Mouse (Mus musculus): ENCODE data around the gene 1110017D15Rik. TPM values are rescaled to one million over a fixed set of nuclear protein-coding genes. Genes with fewer than 3 reads are reported as not detected.

1110017D15Rik gene
- polyA plus RNA-seq (2014; fragmentation: Nextera tagmentation; extraction: Ambion mirVana), result 6.3 and 6.4 TPM in 2 replicates

- H3K9ac ChIP-seq (replicated peaks; ENCODE audit: low read length), result no peak within 1 kb of the TSS
- no peak within 1 kb of the TSS for H3K4me3 ChIP-seq (ENCODE audit: low read depth, low read length)
- no peaks in the 10 kb centered on the region for H3K36me3 ChIP-seq (replicated peaks; ENCODE audit: control insufficient read depth, insufficient read depth, low read depth, low read length)
- ATAC-seq (replicated peaks; ENCODE audit: insufficient number of reproducible peaks, low FRiP score, low TSS enrichment, low read depth), result no peak
- H3K9me3 ChIP-seq (replicated peaks; ENCODE audit: control insufficient read depth, low read length), result no peaks in the 10 kb centered on the region
- WGBS, result 90% methylated on average over 2 of the region's 2 CpGs
- no peaks in the 10 kb centered on the region; the same call in 1 of the 2 replicates for H3K4me1 ChIP-seq (ENCODE audit: control insufficient read depth, insufficient read depth, low read length)
- H3K4me2 ChIP-seq (ENCODE audit: low read depth, low read length), result no peak within 1 kb of the TSS
- no peak for DNase-seq (ENCODE audit: low spot score)
- H3K27me3 ChIP-seq (ENCODE audit: control insufficient read depth, insufficient read depth, low read length), result no peaks in the 10 kb centered on the region
- H3K27ac ChIP-seq (replicated peaks; ENCODE audit: low read depth, low read length), result no peak within 1 kb of the TSS
These were observed at the start of gene 1110017D15Rik for GRCm38 (mm10) chr4:41517233-41517632. Gene 1110017D15Rik (minus strand): TSS chr4:41517333.

- no peak for DNase-seq (ENCODE audit: low spot score)
- Histone ChIP-seq H3K4me2 (ENCODE audit: low read depth, low read length) (no peak overlapping the region), H3K9me3 (replicated peaks; ENCODE audit: control insufficient read depth, low read length) (no peaks in the 10 kb centered on the region), H3K36me3 (replicated peaks; ENCODE audit: control insufficient read depth, insufficient read depth, low read depth, low read length) (no peaks in the 10 kb centered on the region), H3K27ac (replicated peaks; ENCODE audit: low read depth, low read length) (no peak overlapping the region), H3K4me3 (ENCODE audit: low read depth, low read length) (no peak overlapping the region), H3K9ac (replicated peaks; ENCODE audit: low read length) (no peak overlapping the region), H3K4me1 (ENCODE audit: control insufficient read depth, insufficient read depth, low read length) (peaks cover 5% of the 10 kb centered on the region; the same call in 1 of the 2 replicates), H3K27me3 (ENCODE audit: control insufficient read depth, insufficient read depth, low read length) (peaks cover 5% of the 10 kb centered on the region)
- ATAC-seq (replicated peaks; ENCODE audit: insufficient number of reproducible peaks, low FRiP score, low TSS enrichment, low read depth), result no peak
- 11% methylated on average over 3 of the region's 3 CpGs for WGBS
These were observed 49.0 kb upstream of the 1110017D15Rik start for GRCm38 (mm10) chr4:41566123-41566522.

DNA sequence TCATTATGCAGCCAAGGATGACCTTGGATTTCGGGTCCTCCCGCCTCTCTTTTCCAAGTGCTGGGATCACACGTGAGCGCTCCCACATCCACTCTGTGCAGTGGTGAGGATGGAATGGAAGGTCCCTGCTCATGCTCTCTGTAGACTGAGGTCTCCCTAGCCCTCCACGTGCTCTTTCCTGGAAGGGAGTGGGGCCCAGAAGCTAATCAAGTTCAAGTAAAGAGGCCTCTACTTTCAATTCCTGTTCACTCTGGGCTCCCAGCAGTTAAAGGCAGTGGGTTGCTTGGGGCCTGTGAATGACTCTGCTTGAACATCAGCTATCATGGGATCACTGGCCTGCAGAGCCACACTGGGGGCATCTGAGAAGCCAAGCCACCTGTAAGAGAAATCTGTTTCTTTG is 46.2 kb upstream of the 1110017D15Rik start:
- Histone ChIP-seq H3K4me2 (ENCODE audit: low read depth, low read length) (no peak overlapping the region), H3K4me1 (ENCODE audit: control insufficient read depth, insufficient read depth, low read length) (peaks cover 5% of the 10 kb centered on the region; the same call in 1 of the 2 replicates), H3K9ac (replicated peaks; ENCODE audit: low read length) (no peak overlapping the region), H3K36me3 (replicated peaks; ENCODE audit: control insufficient read depth, insufficient read depth, low read depth, low read length) (no peaks in the 10 kb centered on the region), H3K4me3 (ENCODE audit: low read depth, low read length) (no peak overlapping the region), H3K27ac (replicated peaks; ENCODE audit: low read depth, low read length) (no peak overlapping the region), H3K27me3 (ENCODE audit: control insufficient read depth, insufficient read depth, low read length) (peaks cover 1% of the 10 kb centered on the region), H3K9me3 (replicated peaks; ENCODE audit: control insufficient read depth, low read length) (no peaks in the 10 kb centered on the region)
- DNase-seq (ENCODE audit: low spot score), result no peak
- no peak for ATAC-seq (replicated peaks; ENCODE audit: insufficient number of reproducible peaks, low FRiP score, low TSS enrichment, low read depth)
- WGBS, result 87% methylated on average over 5 of the region's 5 CpGs

GRCm38 (mm10) chr4:41557092-41557491 is 40.0 kb upstream of the 1110017D15Rik start:
- no peaks in the 10 kb centered on the region for H3K9me3 ChIP-seq (replicated peaks; ENCODE audit: control insufficient read depth, low read length)
- H3K27ac ChIP-seq (replicated peaks; ENCODE audit: low read depth, low read length), result no peak overlapping the region
- H3K4me2 ChIP-seq (ENCODE audit: low read depth, low read length), result no peak overlapping the region
- WGBS, result 76% methylated on average over 3 of the region's 3 CpGs
- DNase-seq (ENCODE audit: low spot score), result no peak
- no peak overlapping the region for H3K9ac ChIP-seq (replicated peaks; ENCODE audit: low read length)
- H3K36me3 ChIP-seq (replicated peaks; ENCODE audit: control insufficient read depth, insufficient read depth, low read depth, low read length), result no peaks in the 10 kb centered on the region
- H3K4me1 ChIP-seq (ENCODE audit: control insufficient read depth, insufficient read depth, low read length), result peaks cover 4% of the 10 kb centered on the region
- ATAC-seq (replicated peaks; ENCODE audit: insufficient number of reproducible peaks, low FRiP score, low TSS enrichment, low read depth), result no peak
- no peaks in the 10 kb centered on the region for H3K27me3 ChIP-seq (ENCODE audit: control insufficient read depth, insufficient read depth, low read length)
- H3K4me3 ChIP-seq (ENCODE audit: low read depth, low read length), result no peak overlapping the region

GRCm38 (mm10) chr4:41556311-41556953 is 39.3 kb upstream of the 1110017D15Rik start:
- DNase-seq (ENCODE audit: low spot score), result no peak
- Histone ChIP-seq H3K27me3 (ENCODE audit: control insufficient read depth, insufficient read depth, low read length) (no peaks in the 10 kb centered on the region), H3K36me3 (replicated peaks; ENCODE audit: control insufficient read depth, insufficient read depth, low read depth, low read length) (no peaks in the 10 kb centered on the region), H3K9ac (replicated peaks; ENCODE audit: low read length) (no peak overlapping the region), H3K4me1 (ENCODE audit: control insufficient read depth, insufficient read depth, low read length) (peaks cover 4% of the 10 kb centered on the region), H3K9me3 (replicated peaks; ENCODE audit: control insufficient read depth, low read length) (no peaks in the 10 kb centered on the region), H3K4me3 (ENCODE audit: low read depth, low read length) (no peak overlapping the region), H3K27ac (replicated peaks; ENCODE audit: low read depth, low read length) (no peak overlapping the region), H3K4me2 (ENCODE audit: low read depth, low read length) (no peak overlapping the region)
- 66% methylated on average over 5 of the region's 5 CpGs for WGBS
- ATAC-seq (replicated peaks; ENCODE audit: insufficient number of reproducible peaks, low FRiP score, low TSS enrichment, low read depth), result peak; percentile 57; the same call in 1 of the 2 replicates

- H3K4me3 ChIP-seq (ENCODE audit: low read depth, low read length), result no peak overlapping the region
- no peaks in the 10 kb centered on the region for H3K27me3 ChIP-seq (ENCODE audit: control insufficient read depth, insufficient read depth, low read length)
- H3K36me3 ChIP-seq (replicated peaks; ENCODE audit: control insufficient read depth, insufficient read depth, low read depth, low read length), result no peaks in the 10 kb centered on the region
- H3K4me2 ChIP-seq (ENCODE audit: low read depth, low read length), result no peak overlapping the region
- WGBS, result 68% methylated on average over 14 of the region's 14 CpGs
- no peak overlapping the region for H3K27ac ChIP-seq (replicated peaks; ENCODE audit: low read depth, low read length)
- ATAC-seq (replicated peaks; ENCODE audit: insufficient number of reproducible peaks, low FRiP score, low TSS enrichment, low read depth) (no peak), DNase-seq (ENCODE audit: low spot score) (no peak)
- H3K9ac ChIP-seq (replicated peaks; ENCODE audit: low read length), result no peak overlapping the region
- no peaks in the 10 kb centered on the region for H3K9me3 ChIP-seq (replicated peaks; ENCODE audit: control insufficient read depth, low read length)
- peaks cover 4% of the 10 kb centered on the region for H3K4me1 ChIP-seq (ENCODE audit: control insufficient read depth, insufficient read depth, low read length)
These were observed 38.0 kb upstream of the 1110017D15Rik start for GRCm38 (mm10) chr4:41554994-41555663.

DNA sequence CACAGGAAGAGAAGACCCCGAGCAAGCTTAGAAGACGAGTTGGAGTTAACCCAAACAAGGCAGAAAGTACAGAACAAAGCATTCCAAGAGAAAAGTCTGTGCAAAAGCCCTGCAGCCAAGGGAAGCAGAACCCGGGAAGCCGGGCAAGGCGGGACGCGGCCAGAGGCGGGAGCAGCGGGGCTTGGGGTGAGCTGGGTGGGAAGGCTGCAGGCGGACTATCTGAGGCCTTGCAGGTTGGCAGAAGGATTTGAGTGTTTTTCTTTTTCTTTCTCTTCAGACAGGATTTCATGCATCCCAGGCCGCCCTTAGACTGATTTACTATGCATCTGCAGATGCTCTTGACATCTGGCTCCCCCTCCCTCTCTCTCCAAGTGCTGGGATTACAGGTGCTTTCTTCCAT is 36.0 kb upstream of the 1110017D15Rik start:
- DNase-seq (ENCODE audit: low spot score) (peak; percentile 34), ATAC-seq (replicated peaks; ENCODE audit: insufficient number of reproducible peaks, low FRiP score, low TSS enrichment, low read depth) (no peak)
- no peak overlapping the region for H3K9ac ChIP-seq (replicated peaks; ENCODE audit: low read length)
- H3K36me3 ChIP-seq (replicated peaks; ENCODE audit: control insufficient read depth, insufficient read depth, low read depth, low read length), result no peaks in the 10 kb centered on the region
- H3K4me3 ChIP-seq (ENCODE audit: low read depth, low read length), result no peak overlapping the region
- H3K27me3 ChIP-seq (ENCODE audit: control insufficient read depth, insufficient read depth, low read length), result no peaks in the 10 kb centered on the region
- no peak overlapping the region for H3K27ac ChIP-seq (replicated peaks; ENCODE audit: low read depth, low read length)
- H3K9me3 ChIP-seq (replicated peaks; ENCODE audit: control insufficient read depth, low read length), result no peaks in the 10 kb centered on the region
- peaks cover 4% of the 10 kb centered on the region for H3K4me1 ChIP-seq (ENCODE audit: control insufficient read depth, insufficient read depth, low read length)
- H3K4me2 ChIP-seq (ENCODE audit: low read depth, low read length), result no peak overlapping the region
- WGBS, result 67% methylated on average over 11 of the region's 11 CpGs

DNA sequence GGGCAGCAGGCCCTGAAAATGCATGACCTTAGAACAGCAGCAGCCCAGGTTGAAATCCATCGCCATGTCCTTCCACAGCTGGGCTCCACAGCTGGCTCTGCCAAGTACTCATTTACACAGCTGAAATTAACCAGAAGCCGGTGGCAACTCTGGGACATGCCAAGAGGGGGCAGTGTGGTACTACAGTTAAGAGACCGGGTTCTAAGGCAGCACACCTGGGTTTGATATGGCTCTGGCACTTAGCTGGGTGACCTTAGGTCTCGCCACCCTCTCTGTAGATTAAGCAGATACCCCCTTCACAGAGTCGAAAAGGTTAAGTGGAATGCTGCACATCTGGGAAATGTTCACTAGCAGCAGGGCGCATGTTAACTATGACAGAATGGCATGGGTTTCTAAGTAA is 35.4 kb upstream of the 1110017D15Rik start:
- H3K27ac ChIP-seq (replicated peaks; ENCODE audit: low read depth, low read length), result no peak overlapping the region
- 20% methylated on average over 6 of the region's 6 CpGs for WGBS
- H3K27me3 ChIP-seq (ENCODE audit: control insufficient read depth, insufficient read depth, low read length), result no peaks in the 10 kb centered on the region
- peaks cover 4% of the 10 kb centered on the region for H3K4me1 ChIP-seq (ENCODE audit: control insufficient read depth, insufficient read depth, low read length)
- H3K4me3 ChIP-seq (ENCODE audit: low read depth, low read length), result no peak overlapping the region
- ATAC-seq (replicated peaks; ENCODE audit: insufficient number of reproducible peaks, low FRiP score, low TSS enrichment, low read depth) (0 out of 2 replicates have a peak, but pooled peaks have one; percentile 53), DNase-seq (ENCODE audit: low spot score) (peak; percentile 95)
- H3K9ac ChIP-seq (replicated peaks; ENCODE audit: low read length), result no peak overlapping the region
- H3K9me3 ChIP-seq (replicated peaks; ENCODE audit: control insufficient read depth, low read length), result no peaks in the 10 kb centered on the region
- H3K36me3 ChIP-seq (replicated peaks; ENCODE audit: control insufficient read depth, insufficient read depth, low read depth, low read length), result no peaks in the 10 kb centered on the region
- H3K4me2 ChIP-seq (ENCODE audit: low read depth, low read length), result no peak overlapping the region
